Mouse (Mus musculus) embryonic fibroblast, embryonic 13.5 days (primary cell): ENCODE data around the gene Osbpl6. TPM values are rescaled to one million over a fixed set of nuclear protein-coding genes. Genes with fewer than 3 reads are reported as not detected.
A peak's percentile ranks its signal among the peaks of the same experiment; 100 is the strongest.

Experiments
- H3K27ac ChIP-seq: 2 replicates; pipeline ENCODE4 v1.5.1; 2012; ENCODE audit warnings: low read length, control low read depth, inconsistent platforms; ENCODE audit not compliant: insufficient read depth
- H3K4me1 ChIP-seq: 2 replicates; pipeline ENCODE4 v1.6.1; 2011; ENCODE audit warnings: low read length; ENCODE audit not compliant: control insufficient read depth, insufficient read depth
- H3K4me3 ChIP-seq: 2 replicates; pipeline ENCODE4 v1.5.1; 2011; ENCODE audit warnings: mild to moderate bottlenecking, control low read depth, low read length; ENCODE audit not compliant: insufficient read depth
- CTCF ChIP-seq: IDR thresholded peaks from 2 replicates; pipeline ENCODE4 v1.5.1; 2011; ENCODE audit warnings: mild to moderate bottlenecking, control low read depth, low read length, moderate library complexity, borderline replicate concordance; ENCODE audit not compliant: insufficient read depth
- POLR2A ChIP-seq: IDR thresholded peaks from 2 replicates; pipeline ENCODE4 v1.6.1; 2011; ENCODE audit warnings: low read depth, mild to moderate bottlenecking, control low read depth, low read length, moderate library complexity
- polyA plus RNA-seq: library from polyadenylated mRNA; stranded (reverse); fragments of >200 nt; gene quantifications from 2 replicates; pipeline ENCODE4 v1.2.4, GENCODE M21; 2011; ENCODE audit warnings: low read depth; ENCODE audit not compliant: missing spikeins, insufficient read length

Osbpl6 gene
- polyA plus RNA-seq, 1 experiment, result 6.1 TPM

DNA sequence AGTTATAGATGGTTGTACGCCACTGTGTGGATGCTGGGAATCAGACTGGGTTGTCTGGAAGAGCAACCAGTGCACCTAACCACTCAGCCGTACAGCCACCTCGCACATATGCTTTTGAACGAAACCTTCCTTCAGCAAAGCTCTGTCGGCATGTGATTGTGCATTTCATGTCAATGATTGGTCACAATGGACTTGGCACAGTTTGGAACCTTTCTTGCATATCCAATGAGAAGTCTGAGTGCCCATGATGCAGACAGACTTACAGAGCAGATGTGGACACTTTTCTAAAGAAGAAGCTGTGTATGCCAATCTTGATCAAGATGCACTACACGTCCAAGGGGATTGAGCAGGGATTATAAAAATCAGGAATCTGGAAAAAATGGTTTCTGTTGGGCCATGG, 85.1 kb downstream of the Osbpl6 start:
- Histone ChIP-seq H3K4me1 (no peaks in the 10 kb centered on the region), H3K27ac (no peak overlapping the region), H3K4me3 (no peak overlapping the region)
- TF ChIP-seq POLR2A (no peak), CTCF (no peak)

DNA sequence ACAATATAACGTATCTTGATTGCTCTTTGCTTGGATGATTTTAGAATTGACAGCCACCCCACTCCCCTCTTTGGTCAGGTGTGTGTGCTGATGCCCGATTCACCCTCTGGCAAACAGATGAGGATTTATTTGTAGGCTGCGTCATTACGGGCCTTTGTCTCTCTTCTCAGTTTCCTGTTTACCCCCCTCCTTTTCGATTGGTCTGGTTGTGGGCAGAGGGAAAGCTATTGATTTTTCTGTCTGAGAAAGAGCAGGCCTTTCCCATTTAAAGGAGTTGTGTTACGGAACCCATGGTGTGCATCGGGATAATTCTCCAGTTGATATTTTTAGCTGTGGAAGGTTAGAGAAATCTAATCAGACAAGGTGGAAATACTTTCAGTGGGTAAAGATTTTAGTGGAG, 85.9 kb downstream of the Osbpl6 start:
- H3K4me3 ChIP-seq, result no peak overlapping the region
- H3K27ac ChIP-seq, result no peak overlapping the region
- TF ChIP-seq POLR2A (no peak), CTCF (no peak)
- H3K4me1 ChIP-seq, result no peaks in the 10 kb centered on the region

DNA sequence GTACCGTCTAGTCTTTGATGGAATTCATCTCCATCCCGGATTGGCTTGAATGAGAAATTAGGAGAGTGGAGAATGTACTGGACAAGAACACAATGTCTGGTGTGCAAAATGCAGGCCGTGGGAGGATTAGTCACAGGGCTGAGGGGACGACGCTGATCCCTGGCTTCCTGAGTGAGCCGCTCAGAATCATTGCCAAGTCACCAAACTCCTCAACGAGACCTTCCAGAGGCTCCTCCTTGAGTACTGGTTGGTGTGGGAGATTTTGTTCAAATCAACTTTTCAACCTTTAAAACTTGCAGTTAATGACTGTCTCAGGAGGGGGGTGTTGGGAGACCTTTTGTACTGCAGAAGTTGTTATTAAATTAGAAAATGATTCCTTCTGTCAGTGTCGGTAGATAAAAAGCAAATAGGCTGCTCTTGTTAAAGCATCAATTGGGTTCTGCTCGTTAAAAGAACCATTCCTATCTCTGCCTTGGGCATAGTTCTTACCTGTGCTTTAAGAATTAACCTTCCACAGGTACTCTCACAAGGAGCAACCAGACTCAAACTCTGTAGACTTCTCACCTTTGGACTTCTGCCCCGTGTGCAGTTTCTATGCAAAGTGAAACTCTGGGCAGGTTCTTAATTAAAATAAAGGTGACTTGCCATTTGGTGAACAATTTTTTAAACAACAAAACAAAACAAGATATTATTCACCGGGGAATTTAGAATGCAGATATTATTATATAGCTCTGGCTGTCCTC, 89.9 kb downstream of the Osbpl6 start:
- Histone ChIP-seq H3K4me1 (no peaks in the 10 kb centered on the region), H3K27ac (no peak overlapping the region), H3K4me3 (no peak overlapping the region)
- no peak for TF ChIP-seq POLR2A

DNA sequence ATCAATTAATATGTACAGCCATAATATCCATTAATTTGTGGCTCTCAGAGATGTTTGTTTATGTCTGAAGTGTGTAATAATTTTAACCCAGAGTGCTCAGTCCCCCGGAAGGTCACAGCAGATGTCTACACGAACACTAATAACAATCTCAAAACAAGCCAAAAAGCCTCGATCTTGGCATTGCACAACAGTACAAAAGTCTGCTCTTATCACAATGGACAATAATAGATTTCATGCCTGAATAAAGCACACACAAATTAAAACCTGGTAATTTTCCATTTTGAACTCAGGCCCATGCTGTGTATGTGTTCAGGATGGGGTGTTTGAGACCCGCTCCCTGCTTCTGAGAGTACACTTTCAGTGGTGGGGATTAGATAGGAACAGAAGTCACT, 90.4 kb downstream of the Osbpl6 start:
- no peak overlapping the region for H3K27ac ChIP-seq
- TF ChIP-seq CTCF (no peak), POLR2A (no peak)
- H3K4me1 ChIP-seq, result no peaks in the 10 kb centered on the region
- H3K4me3 ChIP-seq, result no peak overlapping the region

DNA sequence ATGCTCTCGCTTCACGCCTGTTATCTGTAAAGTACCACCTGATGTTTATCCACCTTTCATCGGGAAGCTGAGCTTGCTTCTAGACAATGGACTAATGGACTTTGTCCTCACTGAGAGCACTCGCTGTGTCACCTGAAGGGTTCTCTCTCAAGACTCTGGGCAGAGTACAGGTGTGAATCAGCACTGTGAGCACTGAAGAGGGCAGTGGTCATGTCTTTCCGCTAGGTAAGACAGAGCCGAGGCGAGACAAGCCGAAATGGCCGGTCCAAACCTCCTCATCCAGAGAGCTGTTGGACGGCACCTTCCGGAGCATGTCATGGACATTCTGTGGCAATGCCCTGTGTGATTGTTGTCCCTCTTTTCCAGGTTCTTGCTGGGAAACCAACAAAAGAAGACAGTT, 92.6 kb downstream of the Osbpl6 start:
- Histone ChIP-seq H3K27ac (no peak overlapping the region), H3K4me3 (no peak overlapping the region), H3K4me1 (peaks cover 2% of the 10 kb centered on the region; the same call in 1 of the 2 replicates)
- TF ChIP-seq CTCF, result no peak
- no peak for TF ChIP-seq POLR2A

DNA sequence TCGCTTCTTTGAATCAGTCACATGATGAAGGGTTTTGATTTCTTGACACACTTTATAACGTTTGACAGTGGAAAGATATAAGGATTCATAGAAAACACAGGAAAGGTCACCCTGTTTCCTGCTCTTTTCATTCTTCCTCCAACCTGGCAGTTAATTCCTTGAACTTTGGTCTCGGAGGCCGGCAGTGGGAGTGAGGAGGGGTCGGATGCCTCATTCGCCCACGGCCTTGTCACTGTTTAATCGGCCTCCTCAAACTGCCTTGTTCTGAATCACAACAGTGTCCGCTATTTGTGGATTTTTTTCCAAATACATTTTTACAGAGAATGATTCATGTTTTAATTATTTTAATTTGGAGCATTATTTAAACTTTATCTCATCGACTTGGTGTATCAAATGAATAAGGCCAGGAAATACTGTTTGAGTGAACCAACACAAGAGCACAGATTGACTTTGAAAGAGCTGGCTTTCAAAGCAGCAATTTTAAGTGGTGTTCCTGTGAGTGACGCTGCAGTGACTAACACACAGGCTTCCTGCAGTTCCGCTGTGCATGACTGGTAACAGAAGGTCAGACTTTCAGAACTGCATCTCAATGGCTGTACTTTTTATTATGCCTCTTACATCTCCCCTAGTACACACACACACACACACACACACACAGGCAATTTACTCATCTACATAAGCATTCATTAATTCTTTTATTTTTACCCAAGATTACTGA, 98.0 kb downstream of the Osbpl6 start:
- H3K4me1 ChIP-seq, result peaks cover 6% of the 10 kb centered on the region
- no peak for TF ChIP-seq POLR2A
- TF ChIP-seq CTCF, result no peak
- H3K27ac ChIP-seq, result peak overlapping the region; percentile 67
- H3K4me3 ChIP-seq, result no peak overlapping the region

DNA sequence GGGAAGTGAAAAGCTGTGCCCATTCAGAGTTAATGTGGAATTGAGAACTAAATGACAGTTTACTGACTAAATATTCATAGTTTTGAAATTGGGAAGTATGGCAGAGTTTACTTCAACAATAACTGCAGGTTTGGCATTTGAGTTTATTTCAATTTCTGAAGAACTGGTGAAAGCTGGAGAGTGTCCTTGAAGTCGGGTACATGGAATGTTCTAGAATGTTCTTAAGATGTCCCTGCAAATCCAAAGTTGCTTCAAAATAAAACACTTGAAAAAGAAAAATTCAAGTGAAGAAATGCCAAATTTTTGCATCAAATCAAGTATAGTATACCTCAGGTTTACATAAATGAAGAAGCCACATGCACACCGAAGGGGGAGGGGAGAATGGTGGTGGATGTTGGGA, 98.7 kb downstream of the Osbpl6 start:
- Histone ChIP-seq H3K27ac (peak overlapping the region; percentile 67; the same call in 1 of the 2 replicates), H3K4me3 (no peak overlapping the region), H3K4me1 (peaks cover 6% of the 10 kb centered on the region)
- TF ChIP-seq POLR2A, result no peak
- no peak for TF ChIP-seq CTCF

DNA sequence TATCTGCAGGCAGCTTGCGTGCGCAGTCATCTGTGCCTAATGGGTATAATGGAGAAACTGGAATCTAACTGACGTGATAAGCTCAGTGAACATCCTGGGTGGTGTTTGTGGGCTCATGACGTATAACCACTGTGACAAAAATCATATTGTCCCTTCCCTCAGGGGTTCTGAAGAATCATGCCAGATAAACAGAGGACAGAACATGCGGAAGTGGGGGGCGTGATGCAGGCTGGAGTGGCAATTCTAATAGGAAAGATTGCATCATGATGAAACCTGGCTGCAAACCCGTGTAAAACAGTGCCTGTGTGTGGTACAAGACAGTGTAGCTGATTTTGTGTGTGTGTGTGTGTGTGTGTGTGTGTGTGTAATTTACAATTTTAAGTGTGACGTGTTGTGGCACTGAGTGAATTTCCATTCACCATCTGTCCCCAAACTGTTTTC, 105.0 kb downstream of the Osbpl6 start:
- no peak overlapping the region for H3K27ac ChIP-seq
- no peak overlapping the region for H3K4me3 ChIP-seq
- TF ChIP-seq CTCF, result no peak
- no peak for TF ChIP-seq POLR2A
- no peaks in the 10 kb centered on the region for H3K4me1 ChIP-seq

DNA sequence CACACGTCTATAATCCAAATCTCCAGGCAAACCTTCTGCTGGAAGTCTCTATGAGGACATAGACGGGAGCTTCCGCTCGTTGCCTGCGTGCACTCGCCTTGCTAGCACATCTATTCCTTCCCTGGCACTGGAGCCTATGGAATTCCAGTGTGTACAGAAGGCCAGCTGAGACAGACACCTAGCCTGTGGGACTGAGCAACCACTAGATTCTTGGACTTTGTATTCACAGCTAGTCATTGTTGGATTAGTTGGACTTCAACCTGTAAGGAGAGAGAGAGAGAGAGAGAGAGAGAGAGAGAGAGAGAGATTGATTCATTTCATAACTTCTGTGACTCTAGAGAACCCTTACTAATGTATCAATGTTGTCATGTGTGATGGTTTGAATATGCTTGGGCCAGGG, 105.8 kb downstream of the Osbpl6 start:
- Histone ChIP-seq H3K27ac (no peak overlapping the region), H3K4me3 (no peak overlapping the region), H3K4me1 (no peaks in the 10 kb centered on the region)
- TF ChIP-seq CTCF (no peak), POLR2A (no peak)

DNA sequence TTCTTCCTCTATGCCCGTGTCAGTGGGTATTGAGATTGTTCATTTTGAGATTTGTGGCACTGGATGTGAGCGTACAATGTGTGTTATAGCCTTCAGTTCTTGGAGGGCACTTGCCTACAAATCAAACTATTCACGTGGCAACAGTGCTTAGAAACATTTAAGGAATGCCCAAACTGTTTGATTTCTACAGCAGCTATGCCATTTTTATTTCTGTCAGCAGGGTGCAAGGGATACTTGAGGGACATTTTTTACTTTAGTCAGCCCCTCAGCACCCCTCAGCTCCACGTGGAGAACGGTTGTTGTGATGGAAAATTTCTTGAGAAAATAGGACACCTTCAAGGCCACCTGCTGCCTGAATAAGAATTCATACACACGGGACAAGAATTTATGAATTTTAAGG, 106.6 kb downstream of the Osbpl6 start:
- TF ChIP-seq POLR2A (no peak), CTCF (no peak)
- H3K4me1 ChIP-seq, result no peaks in the 10 kb centered on the region
- no peak overlapping the region for H3K27ac ChIP-seq
- no peak overlapping the region for H3K4me3 ChIP-seq

DNA sequence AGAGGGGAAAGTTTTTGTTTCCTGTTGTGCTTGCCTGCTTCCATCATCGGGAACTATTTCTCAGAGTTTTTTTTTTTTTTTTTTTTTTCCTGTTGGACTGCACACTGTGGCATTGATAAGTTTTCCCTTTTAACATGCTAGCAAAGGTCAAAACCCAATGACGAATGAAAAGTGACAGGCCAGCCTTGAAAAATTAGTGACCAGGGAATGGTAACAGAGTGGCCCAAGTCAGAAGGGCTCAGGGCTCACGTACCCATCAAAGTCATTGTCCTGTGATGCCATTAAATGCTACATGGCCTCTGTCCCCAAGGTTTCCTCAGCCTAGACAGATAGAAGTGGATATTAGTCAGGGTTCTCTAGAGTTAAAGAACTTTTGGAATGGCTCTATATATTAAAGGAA, 107.0 kb downstream of the Osbpl6 start:
- H3K27ac ChIP-seq, result no peak overlapping the region
- TF ChIP-seq POLR2A, result no peak
- no peak for TF ChIP-seq CTCF
- no peaks in the 10 kb centered on the region for H3K4me1 ChIP-seq
- no peak overlapping the region for H3K4me3 ChIP-seq
